Mouse (Mus musculus): ENCODE measurements at regions not wholly inside any gene's neighbourhood (a gene's known extent, or its start where the extent isn't known, plus 50 kb on each side); places are given as distances from the start of the nearest gene placed in this dataset.

- DNase-seq (ENCODE audit: low spot score in 2 of 2): peak in 1 of 2 experiments; percentile 17
Observed at GRCm38 (mm10) chr2:170219611-170220401, 71.9 kb upstream of the Zfp217 start.

DNA sequence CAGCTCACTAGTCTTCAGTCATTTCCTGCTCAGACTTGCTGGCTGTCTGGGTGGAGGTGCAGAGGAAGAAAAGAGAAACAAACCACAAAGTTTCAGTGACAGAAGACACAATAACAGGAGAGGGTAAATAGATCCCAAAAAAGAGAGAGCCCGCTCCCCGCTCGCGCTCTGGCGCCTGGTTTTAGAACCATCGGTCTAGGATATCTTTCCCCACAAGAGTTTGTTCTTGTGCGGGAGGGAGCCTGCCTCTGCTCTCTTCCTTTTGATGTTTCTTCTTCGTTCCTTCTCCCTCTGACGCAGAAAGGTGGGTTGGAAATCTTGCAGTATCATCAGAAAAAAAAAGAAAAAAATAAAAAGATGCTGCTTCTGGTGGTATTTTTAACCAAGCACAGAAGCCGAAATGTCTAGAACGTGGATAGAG, 71.3 kb upstream of the Zfp217 start:
- no peak for DNase-seq (ENCODE audit: low spot score in 2 of 2)

DNA sequence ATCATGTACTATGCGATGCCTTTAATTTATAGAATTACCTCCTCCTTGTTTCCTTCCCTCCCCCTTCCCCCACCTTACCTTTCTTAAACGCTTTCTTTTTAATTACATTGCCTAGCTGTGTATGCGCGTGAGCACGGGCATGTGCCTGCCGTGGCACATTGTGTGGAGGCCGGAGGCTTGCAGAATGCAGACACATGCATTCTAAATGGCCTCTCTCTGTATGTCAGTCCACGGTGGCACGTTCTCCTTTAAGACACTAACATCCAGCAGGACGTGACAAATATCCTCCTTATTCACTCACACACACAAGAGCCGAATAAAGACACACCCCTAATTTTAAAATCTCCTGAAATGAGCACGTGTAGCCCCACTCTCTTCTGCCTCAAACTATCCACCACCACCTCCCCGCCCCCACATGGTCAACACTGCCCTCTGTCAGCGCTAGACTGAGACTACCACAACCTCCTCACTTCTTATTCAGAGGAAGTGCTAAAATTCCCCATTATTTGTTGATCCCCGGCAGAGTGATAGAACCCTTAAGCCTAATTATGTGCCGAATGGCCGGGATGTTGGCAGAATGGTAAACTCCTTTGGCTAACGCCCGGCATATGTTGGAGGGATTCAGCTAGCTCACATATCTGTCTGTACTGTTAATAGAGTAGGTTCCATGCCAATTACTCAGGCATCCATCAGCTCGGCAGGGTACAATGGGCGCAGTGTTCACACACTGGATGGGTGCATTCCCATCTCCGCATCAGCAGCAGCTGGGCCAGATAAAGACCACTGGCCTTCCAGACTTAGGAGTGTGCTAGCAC, 70.5 kb upstream of the Zfp217 start:
- DNase-seq (ENCODE audit: low spot score in 2 of 2): peak; percentile 53 to 61

GRCm38 (mm10) chr2:170216311-170216710, 68.4 kb upstream of the Zfp217 start:
- DNase-seq (ENCODE audit: low spot score in 2 of 2): no peak

GRCm38 (mm10) chr2:170209121-170209520, 61.2 kb upstream of the Zfp217 start:
- DNase-seq (ENCODE audit: low spot score in 2 of 2): no peak

- DNase-seq (ENCODE audit: low spot score in 2 of 2): no peak
Observed at GRCm38 (mm10) chr2:170207878-170208277, 60.0 kb upstream of the Zfp217 start.

GRCm38 (mm10) chr2:170207395-170207794, 59.5 kb upstream of the Zfp217 start:
- no peak for DNase-seq (ENCODE audit: low spot score in 2 of 2)

DNA sequence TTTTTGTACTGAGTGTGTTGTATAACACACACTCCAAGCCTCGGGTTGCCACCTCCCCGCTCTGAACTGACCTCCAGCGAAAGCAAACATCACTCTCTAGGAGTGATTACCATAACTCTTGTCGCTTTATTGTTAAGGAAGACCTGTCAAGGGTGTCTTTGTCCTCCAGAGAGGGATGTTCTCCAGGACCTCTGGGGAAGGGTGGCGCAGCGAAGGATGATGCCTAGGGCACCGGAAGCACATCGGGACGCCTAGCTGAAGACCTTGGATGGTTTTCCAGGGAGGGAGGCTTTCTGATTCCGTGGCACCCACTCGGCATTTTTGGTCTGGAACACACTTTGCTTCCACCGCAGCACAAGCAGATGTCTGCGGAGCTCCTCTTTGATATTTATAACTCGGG, 59.0 kb upstream of the Zfp217 start:
- DNase-seq (ENCODE audit: low spot score in 2 of 2): no peak

GRCm38 (mm10) chr2:170206442-170206754, 58.5 kb upstream of the Zfp217 start:
- DNase-seq (ENCODE audit: low spot score in 2 of 2): no peak

GRCm38 (mm10) chr2:170205591-170206441, 57.9 kb upstream of the Zfp217 start:
- no peak for DNase-seq (ENCODE audit: low spot score in 2 of 2)

DNA sequence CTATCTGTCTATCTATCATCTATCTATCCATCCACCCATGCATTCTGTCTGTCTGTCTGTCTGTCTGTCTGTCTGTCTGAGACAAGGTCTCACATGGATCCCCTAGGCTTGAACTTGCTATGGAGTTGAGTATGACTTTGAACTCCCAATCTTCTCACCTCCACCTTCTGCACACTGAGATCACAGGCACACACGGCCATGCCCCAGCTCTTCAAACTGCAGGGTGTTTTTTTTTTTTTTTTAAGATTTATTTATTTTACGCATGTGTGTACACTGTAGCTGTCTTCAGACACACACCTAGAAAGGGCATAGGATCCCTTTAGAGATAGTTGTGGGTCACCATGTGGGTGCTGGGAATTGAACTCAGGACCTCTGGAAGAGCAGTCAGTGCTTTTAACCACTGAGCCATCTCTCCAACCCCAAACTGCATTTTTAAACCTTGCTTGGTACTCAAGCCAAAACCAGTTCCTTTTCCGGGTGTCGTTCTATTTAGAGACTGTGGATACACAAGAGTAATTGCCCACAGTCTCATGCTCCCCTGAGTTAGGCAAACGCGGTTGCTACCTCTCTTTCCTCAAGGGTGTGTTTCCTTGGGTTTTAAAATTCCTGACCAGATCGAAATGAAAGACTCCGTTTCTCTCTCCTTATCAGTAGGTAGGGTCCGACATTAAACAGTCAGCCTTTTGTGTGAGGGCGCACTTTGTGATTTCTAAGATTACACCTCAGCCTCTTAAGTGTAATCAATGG, 57.0 kb upstream of the Zfp217 start:
- no peak for DNase-seq (ENCODE audit: low spot score in 2 of 2)

DNA sequence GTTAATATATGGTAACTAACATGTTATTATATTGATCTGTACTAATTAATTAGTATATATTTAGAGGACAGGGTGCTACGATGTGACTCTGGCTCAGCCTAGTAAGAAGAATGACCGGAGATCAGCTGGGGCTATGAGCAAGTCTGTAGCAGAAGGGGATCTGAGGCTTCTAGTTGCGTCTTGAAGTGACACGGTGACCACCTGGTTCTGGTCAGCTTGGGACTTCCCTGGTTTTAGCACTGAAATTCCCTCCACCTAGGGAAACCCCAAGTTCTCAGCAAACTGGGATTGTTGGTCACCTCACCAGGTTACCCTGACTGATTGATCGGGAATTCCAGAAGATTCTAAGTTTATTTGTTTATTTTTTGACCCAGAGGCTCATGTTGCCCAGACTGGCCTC, 55.6 kb upstream of the Zfp217 start:
- no peak for DNase-seq (ENCODE audit: low spot score in 2 of 2)

DNA sequence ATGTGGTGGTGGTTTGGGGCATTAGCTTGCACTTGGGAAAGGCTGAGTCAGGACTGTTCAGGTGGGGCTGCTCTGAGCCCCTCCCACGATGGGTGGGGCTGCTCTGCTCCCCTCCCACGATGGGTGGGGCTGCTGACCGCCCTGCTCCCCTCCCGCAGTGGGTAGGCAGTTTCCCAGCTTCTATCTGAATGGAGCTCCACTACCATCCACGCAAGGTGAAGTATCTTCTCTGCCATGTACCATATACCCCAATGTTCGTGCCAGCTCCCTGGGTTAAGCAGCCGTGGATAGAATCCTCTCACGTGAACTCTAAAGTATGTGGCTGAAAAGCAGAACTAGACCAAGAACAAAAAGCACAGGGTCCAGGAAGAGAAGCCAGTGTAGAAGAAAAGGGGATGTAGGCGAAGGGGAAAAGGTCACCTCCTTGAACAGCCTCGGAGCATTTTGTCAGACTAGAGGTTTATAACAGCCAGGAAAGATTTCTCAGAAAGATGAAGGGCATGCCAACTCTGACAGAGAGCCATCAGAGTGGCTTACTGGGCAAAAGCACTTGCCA, 54.0 kb upstream of the Zfp217 start:
- no peak for DNase-seq (ENCODE audit: low spot score in 2 of 2)
